Mouse (Mus musculus) midbrain, embryonic 16.5 days (tissue): ENCODE data around the gene Gabarap. TPM values are rescaled to one million over a fixed set of nuclear protein-coding genes. Genes with fewer than 3 reads are reported as not detected.

Experiments
- ATAC-seq: fragments of 200-750 bp; cut with Nextera tagmentation; 2 replicates; pipeline ENCODE4 v1.8.0; 2017; ENCODE audit warnings: moderate TSS enrichment
- H3K27ac ChIP-seq: fragments of 300-500 bp; sonication (generic); 2 replicates; pipeline ENCODE4 v1.5.1; 2014; ENCODE audit warnings: mild to moderate bottlenecking, low read length, mixed read lengths
- H3K27me3 ChIP-seq: fragments of 300-500 bp; sonication (generic); 2 replicates; pipeline ENCODE4 v1.6.1; 2014; ENCODE audit warnings: low read depth, low read length, mixed read lengths; ENCODE audit not compliant: control insufficient read depth, insufficient read depth
- H3K36me3 ChIP-seq: fragments of 300-500 bp; sonication (generic); 2 replicates; pipeline ENCODE4 v1.6.1; 2014; ENCODE audit warnings: mild to moderate bottlenecking, low read length, moderate library complexity, mixed read lengths; ENCODE audit not compliant: control insufficient read depth, insufficient read depth
- H3K4me1 ChIP-seq: fragments of 300-500 bp; sonication (generic); 2 replicates; pipeline ENCODE4 v1.6.1; 2014; ENCODE audit warnings: mild to moderate bottlenecking, low read length, mixed read lengths; ENCODE audit not compliant: control insufficient read depth, insufficient read depth
- H3K4me2 ChIP-seq: fragments of 300-500 bp; sonication (generic); 2 replicates; pipeline ENCODE4 v1.6.1; 2014; ENCODE audit warnings: mild to moderate bottlenecking, low read length, mixed read lengths
- H3K4me3 ChIP-seq: fragments of 300-500 bp; sonication (generic); 2 replicates; pipeline ENCODE4 v1.5.1; 2014; ENCODE audit warnings: low read depth, mild to moderate bottlenecking, low read length, moderate library complexity, mixed read lengths
- H3K9ac ChIP-seq: fragments of 300-500 bp; sonication (generic); 2 replicates; pipeline ENCODE4 v1.6.1; 2014; ENCODE audit warnings: low read depth, low read length, mixed read lengths
- H3K9me3 ChIP-seq: fragments of 300-500 bp; sonication (generic); replicated peaks from 2 replicates; pipeline ENCODE4 v1.6.1; 2014; ENCODE audit warnings: mild to moderate bottlenecking, low read length, mixed read lengths; ENCODE audit not compliant: control insufficient read depth, poor library complexity, severe bottlenecking
- WGBS: fragments of 180-500 bp; shearing (Covaris S2); extraction: QIAGEN DNeasy Blood & Tissue Kit; methylation state at CpG from one replicate; pipeline ENCODE4 v1.1.7; 2014; 5-methylcytosine and 5-hydroxymethylcytosine counted together
- polyA plus RNA-seq: library from polyadenylated mRNA; unstranded; fragments of >200 nt; fragmentation: Nextera tagmentation; extraction: Ambion mirVana; gene quantifications from 2 replicates; pipeline ENCODE4 v1.2.1, GENCODE M21; 2015

Gabarap gene
- 527 and 528 TPM in 2 replicates for polyA plus RNA-seq

- H3K36me3 ChIP-seq, result peaks cover 29% of the 10 kb centered on the region
- H3K27ac ChIP-seq, result peak within 1 kb of the TSS; percentile 83
- H3K27me3 ChIP-seq, result no peaks in the 10 kb centered on the region
- peak within 1 kb of the TSS; percentile 72 for H3K9ac ChIP-seq
- H3K4me3 ChIP-seq, result peak within 1 kb of the TSS; percentile 54
- H3K4me2 ChIP-seq, result peak within 1 kb of the TSS; percentile 60
- ATAC-seq, result peak; percentile 70
- H3K9me3 ChIP-seq, result no peaks in the 10 kb centered on the region
- under 1% methylated on average over 40 of the region's 40 CpGs for WGBS
- H3K4me1 ChIP-seq, result peaks cover 19% of the 10 kb centered on the region
Observed at GRCm38 (mm10) chr11:69990850-69991691, at the start of gene Gabarap. TSS of gene Gabarap (plus strand) at chr11:69991143.

GRCm38 (mm10) chr11:69945216-69945615 is 45.7 kb upstream of the Gabarap start:
- Histone ChIP-seq H3K36me3 (no peaks in the 10 kb centered on the region), H3K27me3 (peaks cover 8% of the 10 kb centered on the region), H3K9me3 (no peaks in the 10 kb centered on the region), H3K9ac (no peak overlapping the region), H3K4me1 (peaks cover 2% of the 10 kb centered on the region; the same call in 1 of the 2 replicates), H3K4me3 (no peak overlapping the region), H3K27ac (no peak overlapping the region), H3K4me2 (no peak overlapping the region)
- WGBS, result 81% methylated on average over 13 of the region's 13 CpGs
- ATAC-seq, result no peak

- no peak for ATAC-seq
- Histone ChIP-seq H3K4me2 (no peak overlapping the region), H3K9ac (no peak overlapping the region), H3K4me1 (peaks cover 2% of the 10 kb centered on the region; the same call in 1 of the 2 replicates), H3K27ac (no peak overlapping the region), H3K36me3 (no peaks in the 10 kb centered on the region), H3K27me3 (peaks cover 8% of the 10 kb centered on the region), H3K4me3 (no peak overlapping the region), H3K9me3 (no peaks in the 10 kb centered on the region)
- WGBS, result 92% methylated on average over 18 of the region's 18 CpGs
Observed at GRCm38 (mm10) chr11:69945997-69946891, 44.7 kb upstream of the Gabarap start.

- Histone ChIP-seq H3K9me3 (no peaks in the 10 kb centered on the region), H3K27ac (no peak overlapping the region), H3K4me1 (peaks cover 2% of the 10 kb centered on the region; the same call in 1 of the 2 replicates), H3K36me3 (no peaks in the 10 kb centered on the region), H3K9ac (peak overlapping the region; percentile 48; the same call in 1 of the 2 replicates), H3K27me3 (peaks cover 8% of the 10 kb centered on the region), H3K4me2 (peak overlapping the region; percentile 60), H3K4me3 (peak overlapping the region; percentile 44)
- WGBS, result 2% methylated on average over 29 of the region's 29 CpGs
- ATAC-seq, result peak; percentile 52; the same call in 1 of the 2 replicates
Observed at GRCm38 (mm10) chr11:69947337-69948065, 43.4 kb upstream of the Gabarap start.

- H3K9me3 ChIP-seq, result no peaks in the 10 kb centered on the region
- peak; percentile 90 for ATAC-seq
- peak within 1 kb of the TSS; percentile 48; the same call in 1 of the 2 replicates for H3K9ac ChIP-seq
- peak within 1 kb of the TSS; percentile 44 for H3K4me3 ChIP-seq
- no peak within 1 kb of the TSS for H3K27ac ChIP-seq
- no peaks in the 10 kb centered on the region for H3K36me3 ChIP-seq
- peak within 1 kb of the TSS; percentile 60 for H3K4me2 ChIP-seq
- peaks cover 8% of the 10 kb centered on the region for H3K27me3 ChIP-seq
- peaks cover 2% of the 10 kb centered on the region; the same call in 1 of the 2 replicates for H3K4me1 ChIP-seq
- under 1% methylated on average over 34 of the region's 34 CpGs for WGBS
Observed at GRCm38 (mm10) chr11:69948066-69948762, 42.7 kb upstream of the Gabarap start, which contains the start of gene Slc2a4. TSS of gene Slc2a4 (minus strand) at chr11:69948188.

- Histone ChIP-seq H3K4me1 (peaks cover 2% of the 10 kb centered on the region; the same call in 1 of the 2 replicates), H3K4me2 (peak overlapping the region; percentile 60), H3K9ac (peak overlapping the region; percentile 43; the same call in 1 of the 2 replicates), H3K27ac (no peak overlapping the region), H3K27me3 (peaks cover 8% of the 10 kb centered on the region), H3K4me3 (peak overlapping the region; percentile 44), H3K9me3 (no peaks in the 10 kb centered on the region), H3K36me3 (no peaks in the 10 kb centered on the region)
- 0% methylated on average over 14 of the region's 14 CpGs for WGBS
- ATAC-seq, result peak; percentile 43; the same call in 1 of the 2 replicates
Observed at GRCm38 (mm10) chr11:69948763-69949150, 42.2 kb upstream of the Gabarap start.

- H3K4me2 ChIP-seq, result no peak overlapping the region
- H3K4me3 ChIP-seq, result no peak overlapping the region
- no peaks in the 10 kb centered on the region for H3K36me3 ChIP-seq
- no peak overlapping the region for H3K27ac ChIP-seq
- no peak overlapping the region for H3K9ac ChIP-seq
- WGBS, result 44% methylated on average over 4 of the region's 4 CpGs
- peaks cover 8% of the 10 kb centered on the region for H3K27me3 ChIP-seq
- H3K9me3 ChIP-seq, result no peaks in the 10 kb centered on the region
- no peak for ATAC-seq
- H3K4me1 ChIP-seq, result peaks cover 2% of the 10 kb centered on the region; the same call in 1 of the 2 replicates
Observed at GRCm38 (mm10) chr11:69950807-69951459, 40.0 kb upstream of the Gabarap start.
